Mouse (Mus musculus): ENCODE results near the gene Dapk2. TPM values are rescaled to one million over a fixed set of nuclear protein-coding genes. Genes with fewer than 3 reads are reported as not detected.

Gene Dapk2
- polyA plus RNA-seq, 1 experiment from 2014 or later = 0.78 TPM

- H3K27ac ChIP-seq (replicated peaks; ENCODE audit: low read depth, low read length) = peak overlapping the region; percentile 42; the same call in 1 of the 2 replicates
- peak; percentile 63 for DNase-seq
- H3K4me2 ChIP-seq (ENCODE audit: low read length) = peak overlapping the region; percentile 49
- no peaks in the 10 kb centered on the region for H3K9me3 ChIP-seq (ENCODE audit: control insufficient read depth, low read length)
- H3K27me3 ChIP-seq (ENCODE audit: control insufficient read depth, insufficient read depth, low read length) = no peaks in the 10 kb centered on the region
- 2% methylated on average over 15 of the region's 15 CpGs for WGBS
- peak overlapping the region; percentile 17; the same call in 1 of the 2 replicates for H3K4me3 ChIP-seq (replicated peaks; ENCODE audit: low read depth, low read length)
- H3K36me3 ChIP-seq (ENCODE audit: control insufficient read depth, insufficient read depth, low read length) = no peaks in the 10 kb centered on the region
- H3K9ac ChIP-seq (replicated peaks; ENCODE audit: low read length) = no peak overlapping the region; the same call in 1 of the 2 replicates
- no peak for ATAC-seq (ENCODE audit: low FRiP score, low TSS enrichment)
- peaks cover 17% of the 10 kb centered on the region for H3K4me1 ChIP-seq (ENCODE audit: control insufficient read depth, insufficient read depth, low read length)
Observed at GRCm38 (mm10) chr9:66275267-66275991, 117.4 kb downstream of the Dapk2 start.

GRCm38 (mm10) chr9:66276062-66276461 lies 118.0 kb downstream of the Dapk2 start:
- Histone ChIP-seq H3K27me3 (ENCODE audit: control insufficient read depth, insufficient read depth, low read length) (no peaks in the 10 kb centered on the region), H3K9ac (replicated peaks; ENCODE audit: low read length) (no peak overlapping the region), H3K36me3 (ENCODE audit: control insufficient read depth, insufficient read depth, low read length) (no peaks in the 10 kb centered on the region), H3K4me3 (replicated peaks; ENCODE audit: low read depth, low read length) (no peak overlapping the region), H3K9me3 (ENCODE audit: control insufficient read depth, low read length) (no peaks in the 10 kb centered on the region), H3K4me2 (ENCODE audit: low read length) (peak overlapping the region; percentile 49; the same call in 1 of the 2 replicates), H3K4me1 (ENCODE audit: control insufficient read depth, insufficient read depth, low read length) (peaks cover 17% of the 10 kb centered on the region), H3K27ac (replicated peaks; ENCODE audit: low read depth, low read length) (no peak overlapping the region)
- peak; percentile 41 for DNase-seq
- ATAC-seq (ENCODE audit: low FRiP score, low TSS enrichment) = no peak
- WGBS = 26% methylated on average over 4 of the region's 4 CpGs

- peaks cover 17% of the 10 kb centered on the region for H3K4me1 ChIP-seq (ENCODE audit: control insufficient read depth, insufficient read depth, low read length)
- WGBS = 31% methylated on average over 14 of the region's 14 CpGs
- DNase-seq (no peak), ATAC-seq (ENCODE audit: low FRiP score, low TSS enrichment) (no peak)
- H3K9me3 ChIP-seq (ENCODE audit: control insufficient read depth, low read length) = no peaks in the 10 kb centered on the region
- H3K9ac ChIP-seq (replicated peaks; ENCODE audit: low read length) = no peak overlapping the region
- H3K27ac ChIP-seq (replicated peaks; ENCODE audit: low read depth, low read length) = no peak overlapping the region
- H3K27me3 ChIP-seq (ENCODE audit: control insufficient read depth, insufficient read depth, low read length) = no peaks in the 10 kb centered on the region
- no peak overlapping the region for H3K4me2 ChIP-seq (ENCODE audit: low read length)
- H3K4me3 ChIP-seq (replicated peaks; ENCODE audit: low read depth, low read length) = no peak overlapping the region
- H3K36me3 ChIP-seq (ENCODE audit: control insufficient read depth, insufficient read depth, low read length) = no peaks in the 10 kb centered on the region
Observed at GRCm38 (mm10) chr9:66276697-66277385, 118.8 kb downstream of the Dapk2 start.

GRCm38 (mm10) chr9:66279647-66280046 lies 121.6 kb downstream of the Dapk2 start:
- no peak overlapping the region for H3K4me2 ChIP-seq (ENCODE audit: low read length)
- no peak overlapping the region for H3K4me3 ChIP-seq (replicated peaks; ENCODE audit: low read depth, low read length)
- no peak for ATAC-seq (ENCODE audit: low FRiP score, low TSS enrichment)

GRCm38 (mm10) chr9:66280496-66280895 lies 122.5 kb downstream of the Dapk2 start:
- Histone ChIP-seq H3K9ac (replicated peaks; ENCODE audit: low read length) (no peak overlapping the region), H3K4me3 (replicated peaks; ENCODE audit: low read depth, low read length) (no peak overlapping the region), H3K27me3 (ENCODE audit: control insufficient read depth, insufficient read depth, low read length) (no peaks in the 10 kb centered on the region), H3K4me2 (ENCODE audit: low read length) (no peak overlapping the region), H3K36me3 (ENCODE audit: control insufficient read depth, insufficient read depth, low read length) (no peaks in the 10 kb centered on the region), H3K4me1 (ENCODE audit: control insufficient read depth, insufficient read depth, low read length) (peaks cover 6% of the 10 kb centered on the region), H3K9me3 (ENCODE audit: control insufficient read depth, low read length) (no peaks in the 10 kb centered on the region), H3K27ac (replicated peaks; ENCODE audit: low read depth, low read length) (no peak overlapping the region)
- ATAC-seq (ENCODE audit: low FRiP score, low TSS enrichment) (no peak), DNase-seq (no peak)
- WGBS = 82% methylated on average over 1 of the region's 1 CpGs

More at GRCm38 (mm10) chr9:66279647-66280046, 121.6 kb downstream of the Dapk2 start:
- Histone ChIP-seq H3K9me3 (ENCODE audit: control insufficient read depth, low read length) (no peaks in the 10 kb centered on the region), H3K27me3 (ENCODE audit: control insufficient read depth, insufficient read depth, low read length) (no peaks in the 10 kb centered on the region), H3K36me3 (ENCODE audit: control insufficient read depth, insufficient read depth, low read length) (no peaks in the 10 kb centered on the region), H3K4me1 (ENCODE audit: control insufficient read depth, insufficient read depth, low read length) (peaks cover 13% of the 10 kb centered on the region), H3K9ac (replicated peaks; ENCODE audit: low read length) (no peak overlapping the region), H3K27ac (replicated peaks; ENCODE audit: low read depth, low read length) (no peak overlapping the region)
- no peak for DNase-seq

GRCm38 (mm10) chr9:66281501-66281951 lies 123.5 kb downstream of the Dapk2 start:
- Histone ChIP-seq H3K27ac (replicated peaks; ENCODE audit: low read depth, low read length) (no peak overlapping the region), H3K36me3 (ENCODE audit: control insufficient read depth, insufficient read depth, low read length) (no peaks in the 10 kb centered on the region), H3K4me2 (ENCODE audit: low read length) (no peak overlapping the region), H3K9ac (replicated peaks; ENCODE audit: low read length) (no peak overlapping the region), H3K4me1 (ENCODE audit: control insufficient read depth, insufficient read depth, low read length) (0 out of 2 replicates have a peak, but pooled peaks cover 3% of the 10 kb centered on the region), H3K9me3 (ENCODE audit: control insufficient read depth, low read length) (no peaks in the 10 kb centered on the region), H3K27me3 (ENCODE audit: control insufficient read depth, insufficient read depth, low read length) (no peaks in the 10 kb centered on the region), H3K4me3 (replicated peaks; ENCODE audit: low read depth, low read length) (no peak overlapping the region)
- 52% methylated on average over 9 of the region's 9 CpGs for WGBS
- no peak for ATAC-seq (ENCODE audit: low FRiP score, low TSS enrichment)
- DNase-seq = no peak

GRCm38 (mm10) chr9:66282582-66282981 lies 124.6 kb downstream of the Dapk2 start:
- H3K4me3 ChIP-seq (replicated peaks; ENCODE audit: low read depth, low read length) = no peak overlapping the region
- no peaks in the 10 kb centered on the region for H3K36me3 ChIP-seq (ENCODE audit: control insufficient read depth, insufficient read depth, low read length)
- DNase-seq (no peak), ATAC-seq (ENCODE audit: low FRiP score, low TSS enrichment) (no peak)
- H3K9ac ChIP-seq (replicated peaks; ENCODE audit: low read length) = no peak overlapping the region
- 0 out of 2 replicates have a peak, but pooled peaks cover 3% of the 10 kb centered on the region for H3K4me1 ChIP-seq (ENCODE audit: control insufficient read depth, insufficient read depth, low read length)
- H3K27ac ChIP-seq (replicated peaks; ENCODE audit: low read depth, low read length) = no peak overlapping the region
- H3K27me3 ChIP-seq (ENCODE audit: control insufficient read depth, insufficient read depth, low read length) = no peaks in the 10 kb centered on the region
- H3K4me2 ChIP-seq (ENCODE audit: low read length) = no peak overlapping the region
- H3K9me3 ChIP-seq (ENCODE audit: control insufficient read depth, low read length) = no peaks in the 10 kb centered on the region
- 93% methylated on average over 1 of the region's 1 CpGs for WGBS

- 14% methylated on average over 2 of the region's 2 CpGs for WGBS
Observed at GRCm38 (mm10) chr9:66283565-66284203, 125.7 kb downstream of the Dapk2 start.

More at GRCm38 (mm10) chr9:66283565-66284203, 125.7 kb downstream of the Dapk2 start:
- Histone ChIP-seq H3K27ac (replicated peaks; ENCODE audit: low read depth, low read length) (no peak overlapping the region), H3K27me3 (ENCODE audit: control insufficient read depth, insufficient read depth, low read length) (no peaks in the 10 kb centered on the region), H3K4me1 (ENCODE audit: control insufficient read depth, insufficient read depth, low read length) (0 out of 2 replicates have a peak, but pooled peaks cover 3% of the 10 kb centered on the region), H3K9me3 (ENCODE audit: control insufficient read depth, low read length) (no peaks in the 10 kb centered on the region), H3K4me3 (replicated peaks; ENCODE audit: low read depth, low read length) (no peak overlapping the region), H3K9ac (replicated peaks; ENCODE audit: low read length) (no peak overlapping the region), H3K4me2 (ENCODE audit: low read length) (no peak overlapping the region), H3K36me3 (ENCODE audit: control insufficient read depth, insufficient read depth, low read length) (no peaks in the 10 kb centered on the region)
- ATAC-seq (ENCODE audit: low FRiP score, low TSS enrichment) = no peak
- peak; percentile 87 for DNase-seq

Data from midbrain, embryonic 14.5 days (tissue).